Mouse (Mus musculus): Measurements from ENCODE around the gene Slc28a1.
"Not testable (repeated sequence)": the region's sequence is repeated elsewhere in the genome, so short reads cannot be mapped to it uniquely, and the experiment has no call there.

The Slc28a1 gene

GRCm38 (mm10) chr7:81182492-81183175 is 68.0 kb downstream of the Slc28a1 start:
- TF ChIP-seq NANOG (IDR thresholded peaks at IDR 0.05; ENCODE audit: borderline replicate concordance, low read length) (no peak), POU5F1 (IDR thresholded peaks at IDR 0.05; ENCODE audit: borderline replicate concordance, low read length) (no peak), CTCF (conservative IDR thresholded peaks at IDR 0.05; ENCODE audit: low read length) (no peak)
- Histone ChIP-seq H3K4me1 (replicated peaks; ENCODE audit: low read depth, low read length) (peaks cover 25% of the 10 kb centered on the region), H3K9me3 (ENCODE audit: low read length) (peaks cover 4% of the 10 kb centered on the region; the same call in 1 of the 2 replicates), H3K36me3 (ENCODE audit: insufficient read depth, low read length) (no peaks in the 10 kb centered on the region), H3K4me3 (replicated peaks; ENCODE audit: low read length) (no peak overlapping the region), H3K27me3 (ENCODE audit: insufficient read depth, low read length) (no peaks in the 10 kb centered on the region)

- Histone ChIP-seq H3K4me3 (replicated peaks; ENCODE audit: low read length) (no peak overlapping the region), H3K4me1 (replicated peaks; ENCODE audit: low read depth, low read length) (peaks cover 25% of the 10 kb centered on the region), H3K9me3 (ENCODE audit: low read length) (peaks cover 4% of the 10 kb centered on the region; the same call in 1 of the 2 replicates), H3K27me3 (ENCODE audit: insufficient read depth, low read length) (no peaks in the 10 kb centered on the region), H3K36me3 (ENCODE audit: insufficient read depth, low read length) (no peaks in the 10 kb centered on the region)
- peak; percentile 47; the same call in 1 of the 2 replicates for TF ChIP-seq POU5F1 (IDR thresholded peaks at IDR 0.05; ENCODE audit: borderline replicate concordance, low read length)
- TF ChIP-seq NANOG (IDR thresholded peaks at IDR 0.05; ENCODE audit: borderline replicate concordance, low read length) = no peak
These were observed 68.6 kb downstream of the Slc28a1 start for GRCm38 (mm10) chr7:81183181-81183580.

GRCm38 (mm10) chr7:81184136-81184535 is 69.5 kb downstream of the Slc28a1 start:
- no peaks in the 10 kb centered on the region for H3K36me3 ChIP-seq (ENCODE audit: insufficient read depth, low read length)
- no peak overlapping the region for H3K4me3 ChIP-seq (replicated peaks; ENCODE audit: low read length)
- TF ChIP-seq CTCF (conservative IDR thresholded peaks at IDR 0.05; ENCODE audit: low read length) = no peak
- no peak for TF ChIP-seq POU5F1 (IDR thresholded peaks at IDR 0.05; ENCODE audit: borderline replicate concordance, low read length)
- TF ChIP-seq NANOG (IDR thresholded peaks at IDR 0.05; ENCODE audit: borderline replicate concordance, low read length) = no peak
- no peaks in the 10 kb centered on the region for H3K27me3 ChIP-seq (ENCODE audit: insufficient read depth, low read length)
- H3K4me1 ChIP-seq (replicated peaks; ENCODE audit: low read depth, low read length) = peaks cover 25% of the 10 kb centered on the region
- peaks cover 4% of the 10 kb centered on the region; the same call in 1 of the 2 replicates for H3K9me3 ChIP-seq (ENCODE audit: low read length)

GRCm38 (mm10) chr7:81184651-81185050 is 70.1 kb downstream of the Slc28a1 start:
- TF ChIP-seq POU5F1 (IDR thresholded peaks at IDR 0.05; ENCODE audit: borderline replicate concordance, low read length) (no peak), NANOG (IDR thresholded peaks at IDR 0.05; ENCODE audit: borderline replicate concordance, low read length) (no peak), CTCF (conservative IDR thresholded peaks at IDR 0.05; ENCODE audit: low read length) (peak; percentile 34)
- Histone ChIP-seq H3K4me3 (replicated peaks; ENCODE audit: low read length) (no peak overlapping the region), H3K27me3 (ENCODE audit: insufficient read depth, low read length) (no peaks in the 10 kb centered on the region), H3K36me3 (ENCODE audit: insufficient read depth, low read length) (no peaks in the 10 kb centered on the region), H3K4me1 (replicated peaks; ENCODE audit: low read depth, low read length) (peaks cover 24% of the 10 kb centered on the region), H3K9me3 (ENCODE audit: low read length) (peaks cover 4% of the 10 kb centered on the region; the same call in 1 of the 2 replicates)

GRCm38 (mm10) chr7:81186036-81186435 is 71.4 kb downstream of the Slc28a1 start:
- not testable (repeated sequence) for H3K36me3 ChIP-seq (ENCODE audit: insufficient read depth, low read length); H3K9me3 ChIP-seq (ENCODE audit: low read length); H3K4me3 ChIP-seq (replicated peaks; ENCODE audit: low read length); H3K27me3 ChIP-seq (ENCODE audit: insufficient read depth, low read length)
- peaks cover 22% of the 10 kb centered on the region for H3K4me1 ChIP-seq (replicated peaks; ENCODE audit: low read depth, low read length)

GRCm38 (mm10) chr7:81189180-81189579 is 74.6 kb downstream of the Slc28a1 start:
- H3K4me1 ChIP-seq (replicated peaks; ENCODE audit: low read depth, low read length) = peaks cover 8% of the 10 kb centered on the region
- H3K9me3 ChIP-seq (ENCODE audit: low read length) = peaks cover 20% of the 10 kb centered on the region
- no peak overlapping the region for H3K4me3 ChIP-seq (replicated peaks; ENCODE audit: low read length)
- no peaks in the 10 kb centered on the region for H3K27me3 ChIP-seq (ENCODE audit: insufficient read depth, low read length)
- TF ChIP-seq POU5F1 (IDR thresholded peaks at IDR 0.05; ENCODE audit: borderline replicate concordance, low read length) = no peak
- TF ChIP-seq NANOG (IDR thresholded peaks at IDR 0.05; ENCODE audit: borderline replicate concordance, low read length) = no peak
- TF ChIP-seq CTCF (conservative IDR thresholded peaks at IDR 0.05; ENCODE audit: low read length) = no peak
- H3K36me3 ChIP-seq (ENCODE audit: insufficient read depth, low read length) = no peaks in the 10 kb centered on the region

GRCm38 (mm10) chr7:81195509-81195908 is 80.9 kb downstream of the Slc28a1 start:
- no peak for TF ChIP-seq NANOG (IDR thresholded peaks at IDR 0.05; ENCODE audit: borderline replicate concordance, low read length)
- TF ChIP-seq POU5F1 (IDR thresholded peaks at IDR 0.05; ENCODE audit: borderline replicate concordance, low read length) = no peak
- no peak for TF ChIP-seq CTCF (conservative IDR thresholded peaks at IDR 0.05; ENCODE audit: low read length)
- H3K4me3 ChIP-seq (replicated peaks; ENCODE audit: low read length) = no peak overlapping the region
- peaks cover 18% of the 10 kb centered on the region for H3K4me1 ChIP-seq (replicated peaks; ENCODE audit: low read depth, low read length)
- no peaks in the 10 kb centered on the region for H3K36me3 ChIP-seq (ENCODE audit: insufficient read depth, low read length)
- peaks cover 9% of the 10 kb centered on the region; the same call in 1 of the 2 replicates for H3K27me3 ChIP-seq (ENCODE audit: insufficient read depth, low read length)
- H3K9me3 ChIP-seq (ENCODE audit: low read length) = peaks cover 16% of the 10 kb centered on the region

- Histone ChIP-seq H3K4me3 (replicated peaks; ENCODE audit: low read length) (no peak overlapping the region), H3K27me3 (ENCODE audit: insufficient read depth, low read length) (peaks cover 9% of the 10 kb centered on the region; the same call in 1 of the 2 replicates), H3K4me1 (replicated peaks; ENCODE audit: low read depth, low read length) (peaks cover 18% of the 10 kb centered on the region), H3K9me3 (ENCODE audit: low read length) (peaks cover 7% of the 10 kb centered on the region), H3K36me3 (ENCODE audit: insufficient read depth, low read length) (no peaks in the 10 kb centered on the region)
- TF ChIP-seq CTCF (conservative IDR thresholded peaks at IDR 0.05; ENCODE audit: low read length) (no peak), NANOG (IDR thresholded peaks at IDR 0.05; ENCODE audit: borderline replicate concordance, low read length) (no peak), POU5F1 (IDR thresholded peaks at IDR 0.05; ENCODE audit: borderline replicate concordance, low read length) (no peak)
These were observed 82.2 kb downstream of the Slc28a1 start for GRCm38 (mm10) chr7:81196796-81197195.

- Histone ChIP-seq H3K36me3 (ENCODE audit: insufficient read depth, low read length) (no peaks in the 10 kb centered on the region), H3K4me3 (replicated peaks; ENCODE audit: low read length) (no peak overlapping the region; the same call in 1 of the 2 replicates), H3K27me3 (ENCODE audit: insufficient read depth, low read length) (peaks cover 9% of the 10 kb centered on the region; the same call in 1 of the 2 replicates), H3K9me3 (ENCODE audit: low read length) (no peaks in the 10 kb centered on the region), H3K4me1 (replicated peaks; ENCODE audit: low read depth, low read length) (peaks cover 31% of the 10 kb centered on the region)
- TF ChIP-seq CTCF (conservative IDR thresholded peaks at IDR 0.05; ENCODE audit: low read length) = no peak
- TF ChIP-seq POU5F1 (IDR thresholded peaks at IDR 0.05; ENCODE audit: borderline replicate concordance, low read length) = no peak
- no peak for TF ChIP-seq NANOG (IDR thresholded peaks at IDR 0.05; ENCODE audit: borderline replicate concordance, low read length)
These were observed 83.9 kb downstream of the Slc28a1 start for GRCm38 (mm10) chr7:81198538-81198937.

Measured in E14TG2a.4 (cell line).